Mouse (Mus musculus): ENCODE data around the gene Arhgef17.

Gene Arhgef17

GRCm38 (mm10) chr7:100942789-100943615, 11.1 kb upstream of the Arhgef17 start:
- in situ Hi-C loops (cut with MboI), result no loop called here

GRCm38 (mm10) chr7:100941169-100941568, 9.3 kb upstream of the Arhgef17 start:
- in situ Hi-C loops (cut with MboI), result no loop called here

- in situ Hi-C loops (cut with MboI), result no loop called here
These were observed 6.2 kb upstream of the Arhgef17 start for GRCm38 (mm10) chr7:100938106-100938505.

GRCm38 (mm10) chr7:100937481-100937880, 5.6 kb upstream of the Arhgef17 start:
- in situ Hi-C loops (cut with MboI), result no loop called here

- in situ Hi-C loops (cut with MboI), result no loop called here
These were observed 1.6 kb upstream of the Arhgef17 start for GRCm38 (mm10) chr7:100933520-100933919.

GRCm38 (mm10) chr7:100932481-100933007, 637 bp upstream of the Arhgef17 start:
- in situ Hi-C loops (cut with MboI), result no loop called here

GRCm38 (mm10) chr7:100931316-100931925, 486 bp downstream of the Arhgef17 start:
- in situ Hi-C loops (cut with MboI), result no loop called here

GRCm38 (mm10) chr7:100930619-100931315, 1.1 kb downstream of the Arhgef17 start:
- in situ Hi-C loops (cut with MboI), result no loop called here

GRCm38 (mm10) chr7:100929639-100930303, 2.1 kb downstream of the Arhgef17 start:
- in situ Hi-C loops (cut with MboI), result no loop called here

GRCm38 (mm10) chr7:100928456-100928855, 3.5 kb downstream of the Arhgef17 start:
- in situ Hi-C loops (cut with MboI), result no loop called here

- in situ Hi-C loops (cut with MboI), result no loop called here
These were observed 4.5 kb downstream of the Arhgef17 start for GRCm38 (mm10) chr7:100927287-100928000.

GRCm38 (mm10) chr7:100926311-100926923, 5.5 kb downstream of the Arhgef17 start:
- in situ Hi-C loops (cut with MboI), result no loop called here

GRCm38 (mm10) chr7:100924674-100925445, 7.0 kb downstream of the Arhgef17 start:
- in situ Hi-C loops (cut with MboI), result no loop called here

GRCm38 (mm10) chr7:100924200-100924599, 7.7 kb downstream of the Arhgef17 start:
- in situ Hi-C loops (cut with MboI), result no loop called here

- in situ Hi-C loops (cut with MboI), result no loop called here
These were observed 9.0 kb downstream of the Arhgef17 start for GRCm38 (mm10) chr7:100922907-100923306.

GRCm38 (mm10) chr7:100921289-100921688, 10.6 kb downstream of the Arhgef17 start:
- in situ Hi-C loops (cut with MboI), result no loop called here

- in situ Hi-C loops (cut with MboI), result no loop called here
These were observed 12.1 kb downstream of the Arhgef17 start for GRCm38 (mm10) chr7:100919809-100920107.

- in situ Hi-C loops (cut with MboI), result no loop called here
These were observed 12.7 kb downstream of the Arhgef17 start for GRCm38 (mm10) chr7:100919006-100919808.

- in situ Hi-C loops (cut with MboI), result no loop called here
These were observed 13.7 kb downstream of the Arhgef17 start for GRCm38 (mm10) chr7:100918176-100918575.
